ENCODE assay signal across 14 mouse cellular contexts in genomic region chr15:103518600-103519385, GRCm38 (mm10). TPM values are rescaled to one million over a fixed set of nuclear protein-coding genes. Genes with fewer than 3 reads are reported as not detected.
DNase-seq lines count a peak whose midpoint lies in the region; ATAC-seq lines count a peak whose summit lies in the region.
"Had no signal": no experiment of that assay in that cellular context is flagged by ENCODE, and none has a peak within 500 bp of the region (broad histone marks: within the 10 kb centered on the region; RNA-seq: fewer than 3 reads in every experiment).

No protein-coding gene starts in this region.

- H3K27ac ChIP-seq in forebrain, embryonic 10.5 days = peak overlapping the region; percentile 87
- peak overlapping the region; percentile 97 for H3K27ac ChIP-seq in midbrain, embryonic 13.5 days
- H3K27ac ChIP-seq: gastrocnemius, adult 2 months had no signal

- no peaks in the 10 kb centered on the region for H3K9me3 ChIP-seq in forebrain, embryonic 10.5 days
- no peaks in the 10 kb centered on the region for H3K9me3 ChIP-seq in midbrain, embryonic 13.5 days

- 3% methylated on average over 4 of the region's 5 CpGs for WGBS in forebrain, embryonic 10.5 days
- WGBS in midbrain, embryonic 13.5 days = 0% methylated on average over 5 of the region's 5 CpGs

- peaks cover 86% of the 10 kb centered on the region for H3K4me1 ChIP-seq in forebrain, embryonic 10.5 days
- H3K4me1 ChIP-seq in midbrain, embryonic 13.5 days (replicated peaks) = peaks cover 75% of the 10 kb centered on the region

- peak; percentile 37 for DNase-seq in cerebellum, adult 9-11 months
- peak; percentile 86 for DNase-seq in Muller cell, postnatal 12 days (ENCODE audit: inconsistent ontology term)
- DNase-seq in forebrain, embryonic 10.5 days (ENCODE audit: extremely low spot score, low spot score) = peak; percentile 80
- DNase-seq in gastrocnemius, postnatal 10 days = no peak
- no peak for DNase-seq in lung, postnatal 4 days
- DNase-seq in layer of hippocampus, postnatal 25 days (ENCODE audit: extremely low spot score in 1 of 2, low spot score in 1 of 2) = no peak
- DNase-seq: gastrocnemius, adult 2 months; kidney, postnatal 10 days had no signal

- no peak for ATAC-seq in cerebellum, adult (ENCODE audit: insufficient number of reproducible peaks, low FRiP score, low TSS enrichment)
- ATAC-seq in midbrain, embryonic 13.5 days = peak; percentile 64

- H3K4me3 ChIP-seq in forebrain, embryonic 10.5 days = peak overlapping the region; percentile 34
- no peak overlapping the region for H3K4me3 ChIP-seq in midbrain, embryonic 13.5 days (replicated peaks)
- H3K4me3 ChIP-seq: gastrocnemius, adult 2 months; myocyte had no signal

- H3K4me2 ChIP-seq in midbrain, embryonic 13.5 days (replicated peaks) = peak overlapping the region; percentile 35
- H3K4me2 ChIP-seq: liver, embryonic 11.5 days had no signal

- H3K27me3 ChIP-seq in forebrain, embryonic 10.5 days (ENCODE audit: poor library complexity, severe bottlenecking) = no peaks in the 10 kb centered on the region
- no peaks in the 10 kb centered on the region for H3K27me3 ChIP-seq in midbrain, embryonic 13.5 days

- H3K9ac ChIP-seq in midbrain, embryonic 13.5 days (replicated peaks) = no peak overlapping the region

- peaks cover 23% of the 10 kb centered on the region for H3K36me3 ChIP-seq in forebrain, embryonic 10.5 days (replicated peaks)
- H3K36me3 ChIP-seq in midbrain, embryonic 13.5 days = peaks cover 17% of the 10 kb centered on the region

RNA-seq across cellular contexts. Expression of gene Pde1b, which starts 16.0 kb away (rescaled TPM):
- polyA plus RNA-seq in forebrain, embryonic 10.5 days (2016; fragmentation: Nextera tagmentation; extraction: Ambion mirVana) = 19.1 and 19.6 TPM in 2 replicates
- polyA plus RNA-seq in midbrain, embryonic 13.5 days (2015; fragmentation: Nextera tagmentation; extraction: Ambion mirVana) = 67.5 and 70.8 TPM in 2 replicates
- 1 to 10 TPM; 1.2 to 2.2 TPM for total RNA-seq in gastrocnemius, postnatal 10 days (2021)
- 10 to 100 TPM; 89.8 to 96.1 TPM for total RNA-seq in layer of hippocampus, postnatal 25 days (2021)

RNA-seq across cellular contexts. Expression of gene Ppp1r1a, which starts 19.0 kb away (rescaled TPM):
- 34.4 and 36.0 TPM in 2 replicates for polyA plus RNA-seq in forebrain, embryonic 10.5 days (2016; fragmentation: Nextera tagmentation; extraction: Ambion mirVana)
- 84.8 and 86.8 TPM in 2 replicates for polyA plus RNA-seq in midbrain, embryonic 13.5 days (2015; fragmentation: Nextera tagmentation; extraction: Ambion mirVana)
- total RNA-seq in gastrocnemius, postnatal 10 days (2021) = 10 to 100 TPM; 50.9 to 64.0 TPM
- total RNA-seq in layer of hippocampus, postnatal 25 days (2021) = 100 to 1,000 TPM; 131 to 135 TPM
- polyA plus RNA-seq: myocyte had no signal

RNA-seq across cellular contexts. Expression of gene Glycam1, which starts 46.1 kb away (rescaled TPM):
- polyA plus RNA-seq in forebrain, embryonic 10.5 days (2016; fragmentation: Nextera tagmentation; extraction: Ambion mirVana) = not detected in 2 replicates
- not detected in 2 replicates for polyA plus RNA-seq in midbrain, embryonic 13.5 days (2015; fragmentation: Nextera tagmentation; extraction: Ambion mirVana)
- total RNA-seq in gastrocnemius, postnatal 10 days (2021) = not detected
- total RNA-seq in layer of hippocampus, postnatal 25 days (2021) = 1 to 10 TPM; 1.7 to 2.6 TPM
- total RNA-seq: gastrocnemius, adult 2 months had no signal
- polyA plus RNA-seq: C2C12; liver, embryonic 11.5 days; myocyte; testis, adult 2 months had no signal

Comparison
In these comparisons a context has a peak if more than half of its experiments do, and no peak if none do; other contexts are left out.
1. DNase-seq: peak in cerebellum, adult 9-11 months (single experiment), Muller cell, postnatal 12 days (single experiment) and forebrain, embryonic 10.5 days (single experiment); none in gastrocnemius, postnatal 10 days (single experiment), lung, postnatal 4 days (0 of 2) and layer of hippocampus, postnatal 25 days (0 of 2).
2. RNA of gene Pde1b, which starts 16.0 kb away (total RNA-seq): 89.8 to 96.1 TPM in layer of hippocampus, postnatal 25 days; 1.2 to 2.2 TPM in gastrocnemius, postnatal 10 days; every median in the first group is over 10 times any median in the second.